Mouse (Mus musculus) cerebellum, postnatal 4 days (tissue): ENCODE measurements around the gene Vwa5b2.
A peak's percentile ranks its signal among the peaks of the same experiment; 100 is the strongest.

ENCODE experiments used
- DNase-seq, 2 experiments: peaks; one replicate each; pipeline ENCODE4 v3.0.0; 2022; ENCODE audit warnings: low spot score in 2 of 2, mixed read lengths in 1 of 2

The Vwa5b2 gene

DNA sequence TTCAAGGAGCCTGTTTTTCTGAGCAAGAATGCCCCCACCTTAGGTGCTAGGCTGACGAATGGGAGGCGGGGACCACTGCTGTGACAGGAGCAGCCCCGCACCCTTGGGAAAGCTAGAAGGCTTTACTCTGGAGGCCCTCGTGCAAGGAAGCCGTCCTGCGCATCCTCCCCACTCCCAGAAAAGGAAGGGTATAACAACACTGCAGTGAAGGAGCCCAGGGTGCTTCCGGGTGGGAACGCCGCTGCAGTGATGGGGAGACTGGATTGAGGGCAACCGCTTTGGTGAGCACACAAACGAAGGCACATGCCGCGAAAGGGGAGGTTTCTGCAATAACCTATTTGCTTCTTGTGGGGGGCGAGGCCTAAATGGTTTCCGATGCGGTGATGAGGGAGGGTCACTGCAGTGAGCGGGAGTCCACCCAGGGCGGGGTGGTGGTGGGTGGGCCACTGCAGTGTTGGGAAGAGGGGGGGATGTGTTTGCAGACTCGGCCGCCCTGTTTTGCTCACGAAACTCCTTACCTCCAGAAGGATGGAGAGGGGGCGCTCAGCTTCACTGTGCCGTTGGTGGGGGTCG lies at the start of gene Vwa5b2:
TSS of gene Vwa5b2 (plus strand) at position 106 of the 573 bp plus-strand sequence.
- peak in 1 of 2 experiments; percentile 19 for DNase-seq

- no peak for DNase-seq
Observed at GRCm38 (mm10) chr16:20539649-20540048, 49.6 kb upstream of the Vwa5b2 start.

DNA sequence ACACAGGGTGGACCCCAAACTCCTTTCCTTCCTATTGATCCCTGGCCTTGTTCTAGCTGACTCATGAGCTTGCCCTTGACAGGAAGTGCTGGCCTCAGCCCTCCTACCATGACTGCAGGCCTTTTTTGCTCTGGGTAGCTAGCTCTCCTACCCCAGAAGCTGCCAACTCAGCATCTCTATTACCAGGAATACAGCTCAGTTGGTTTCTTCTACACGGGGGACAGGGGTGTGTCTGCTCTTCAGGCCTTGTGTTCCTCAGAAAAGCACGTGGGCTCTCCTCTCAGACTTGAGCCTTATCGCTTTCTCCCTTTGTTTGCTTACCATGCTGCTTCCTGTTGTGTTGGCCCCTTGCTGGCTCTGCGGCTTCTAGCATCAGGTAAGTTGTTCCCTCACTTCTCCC lies 48.8 kb upstream of the Vwa5b2 start:
- DNase-seq = no peak

DNA sequence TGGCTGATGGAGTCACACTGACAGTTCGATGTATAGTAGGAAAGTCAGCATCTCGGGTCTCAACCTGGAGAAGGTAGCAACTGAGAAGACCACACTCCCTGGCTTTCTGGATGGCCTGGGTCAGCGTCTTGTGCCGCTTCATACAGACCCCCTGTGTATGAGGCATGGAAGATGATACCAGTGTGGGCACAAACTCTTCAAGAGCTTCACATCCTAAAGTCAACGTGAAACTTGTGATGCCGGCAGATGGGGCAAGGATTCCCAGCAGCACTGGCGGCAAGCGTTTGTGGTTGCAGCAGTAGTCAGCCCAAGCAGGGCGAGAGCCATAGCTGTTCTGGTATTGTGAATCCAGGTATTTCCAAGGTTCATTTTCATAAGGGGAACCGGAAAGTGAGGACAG lies 43.6 kb upstream of the Vwa5b2 start:
- no peak for DNase-seq

GRCm38 (mm10) chr16:20547423-20547822 lies 41.8 kb upstream of the Vwa5b2 start:
- no peak for DNase-seq

DNA sequence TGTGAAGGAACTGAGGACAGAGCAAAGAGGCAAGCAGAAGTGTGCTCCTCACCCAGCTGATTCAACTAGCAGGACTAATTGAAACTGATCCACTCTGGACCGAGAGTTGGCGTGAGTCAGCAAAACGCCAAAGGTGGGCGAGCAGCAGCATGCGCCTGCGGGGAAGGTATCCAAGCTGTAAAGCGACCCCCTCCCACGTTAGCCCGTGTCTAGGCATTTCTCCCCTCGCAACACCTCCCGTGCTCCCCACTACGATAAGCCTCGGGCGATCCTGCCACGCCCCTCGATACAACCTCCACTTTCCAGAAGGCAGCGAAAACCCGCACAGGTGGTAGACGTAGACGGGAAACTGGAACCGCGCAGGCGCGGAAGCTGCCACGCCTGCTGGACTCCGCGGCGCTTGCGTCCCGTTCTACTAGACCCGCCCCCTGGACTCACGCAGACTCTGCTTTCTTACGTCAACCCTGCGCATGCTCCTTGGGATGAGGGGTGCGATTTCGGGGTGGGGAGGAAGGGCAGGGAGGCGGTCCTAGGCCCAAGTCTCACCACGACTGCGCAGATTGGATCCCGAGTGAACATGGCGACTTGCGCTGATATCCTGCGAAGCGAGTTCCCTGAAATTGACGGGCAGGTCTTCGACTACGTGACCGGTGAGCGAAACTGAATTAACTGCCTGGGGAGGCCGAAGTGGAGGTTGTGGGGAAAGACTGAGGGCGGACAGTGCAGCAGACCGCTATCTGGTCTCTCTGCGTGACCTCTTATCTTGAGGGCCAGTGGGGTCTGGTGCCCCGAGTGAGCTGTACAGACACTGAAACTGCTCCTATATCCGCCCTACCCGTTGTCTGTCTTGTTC lies 40.9 kb upstream of the Vwa5b2 start, which contains the start of gene Abcf3:
TSS of gene Abcf3 (plus strand) at position 482 of the 853 bp plus-strand sequence.
- DNase-seq = peak; percentile 88 to 95

DNA sequence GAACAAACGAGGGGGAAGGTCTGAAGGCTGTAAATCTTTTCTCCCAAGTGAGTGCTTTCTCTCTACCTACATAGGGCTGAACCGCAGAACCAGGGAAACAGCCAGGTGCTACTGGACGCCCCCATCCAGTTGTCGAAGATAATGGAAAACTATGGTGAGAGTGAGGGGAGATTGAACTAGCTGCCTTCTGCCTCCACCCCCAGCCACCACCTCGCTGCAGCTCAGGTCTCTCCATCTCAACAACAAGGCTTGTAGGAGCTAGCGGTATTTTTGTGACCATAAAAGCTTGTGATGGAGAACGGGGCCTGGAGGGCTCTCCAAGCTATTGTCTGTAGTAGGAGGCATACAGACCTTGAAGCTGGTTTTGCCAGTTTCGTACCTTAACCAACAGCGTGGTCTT lies 40.1 kb upstream of the Vwa5b2 start:
- no peak for DNase-seq

DNA sequence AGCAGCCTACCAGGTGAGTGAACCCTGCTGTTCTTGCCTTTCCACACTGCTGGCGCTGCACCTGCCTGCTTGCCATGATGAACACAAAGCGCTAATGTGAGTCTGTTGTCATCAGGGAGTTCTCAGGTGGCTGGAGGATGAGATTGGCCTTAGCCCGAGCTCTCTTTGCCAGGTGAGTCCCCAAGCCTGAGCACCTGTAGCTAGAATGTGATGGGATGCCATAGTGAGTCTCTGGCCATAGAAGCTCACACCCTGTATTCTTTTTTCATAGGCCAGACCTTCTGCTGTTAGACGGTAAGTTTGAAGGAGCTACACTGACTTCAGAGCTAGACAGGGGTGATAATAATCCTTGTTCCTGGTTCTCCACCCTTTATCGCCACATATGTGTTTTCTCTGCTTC lies 37.6 kb upstream of the Vwa5b2 start:
- no peak for DNase-seq

DNA sequence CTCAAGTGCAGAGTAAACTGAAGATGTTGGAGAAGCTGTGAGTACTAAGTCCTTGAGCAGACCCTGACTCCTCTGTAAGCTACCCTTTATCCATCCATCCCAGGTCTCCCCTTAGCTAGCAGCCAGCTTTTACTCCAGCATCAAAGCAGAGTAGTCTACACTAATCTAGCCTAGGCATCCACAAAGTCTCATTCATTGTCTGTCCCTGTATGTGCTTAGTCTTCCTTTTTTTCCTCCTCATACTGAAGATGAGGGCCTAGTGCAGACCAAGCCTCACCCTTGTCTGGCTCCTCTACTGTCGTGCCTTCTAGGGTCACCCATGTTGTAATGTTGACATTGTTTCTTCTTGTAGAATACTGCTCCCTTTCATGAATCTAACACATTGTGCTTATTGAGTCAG lies 36.7 kb upstream of the Vwa5b2 start:
- DNase-seq = no peak

GRCm38 (mm10) chr16:20555000-20555399 lies 34.3 kb upstream of the Vwa5b2 start:
- no peak for DNase-seq

- no peak for DNase-seq
Observed at GRCm38 (mm10) chr16:20557381-20557780, 31.9 kb upstream of the Vwa5b2 start.

DNA sequence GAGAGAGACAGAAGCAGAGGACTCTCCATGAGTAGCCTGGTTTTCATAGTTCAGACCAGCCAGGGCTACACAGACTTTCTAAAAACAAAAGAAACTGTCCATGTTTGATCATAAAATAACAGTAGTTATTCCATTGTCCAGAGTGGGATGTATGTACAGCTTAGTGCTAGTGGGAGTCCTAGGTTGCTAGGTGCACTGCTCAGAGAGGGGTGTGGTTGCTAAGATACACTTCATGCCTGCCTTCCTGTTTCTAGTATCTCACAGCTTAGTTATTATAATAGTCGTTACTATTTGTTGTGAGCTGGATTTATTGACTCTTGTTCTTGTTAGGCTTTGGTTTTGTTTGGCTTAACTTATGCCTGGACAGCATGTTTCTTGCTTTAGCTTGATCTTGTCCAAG lies 24.2 kb upstream of the Vwa5b2 start:
- no peak for DNase-seq

- DNase-seq = peak in 1 of 2 experiments; percentile 66
Observed at GRCm38 (mm10) chr16:20589939-20590679, 838 bp downstream of the Vwa5b2 start.

GRCm38 (mm10) chr16:20590680-20591038 lies 1.4 kb downstream of the Vwa5b2 start:
- no peak for DNase-seq

GRCm38 (mm10) chr16:20591076-20591705 lies 1.9 kb downstream of the Vwa5b2 start:
- no peak for DNase-seq

DNA sequence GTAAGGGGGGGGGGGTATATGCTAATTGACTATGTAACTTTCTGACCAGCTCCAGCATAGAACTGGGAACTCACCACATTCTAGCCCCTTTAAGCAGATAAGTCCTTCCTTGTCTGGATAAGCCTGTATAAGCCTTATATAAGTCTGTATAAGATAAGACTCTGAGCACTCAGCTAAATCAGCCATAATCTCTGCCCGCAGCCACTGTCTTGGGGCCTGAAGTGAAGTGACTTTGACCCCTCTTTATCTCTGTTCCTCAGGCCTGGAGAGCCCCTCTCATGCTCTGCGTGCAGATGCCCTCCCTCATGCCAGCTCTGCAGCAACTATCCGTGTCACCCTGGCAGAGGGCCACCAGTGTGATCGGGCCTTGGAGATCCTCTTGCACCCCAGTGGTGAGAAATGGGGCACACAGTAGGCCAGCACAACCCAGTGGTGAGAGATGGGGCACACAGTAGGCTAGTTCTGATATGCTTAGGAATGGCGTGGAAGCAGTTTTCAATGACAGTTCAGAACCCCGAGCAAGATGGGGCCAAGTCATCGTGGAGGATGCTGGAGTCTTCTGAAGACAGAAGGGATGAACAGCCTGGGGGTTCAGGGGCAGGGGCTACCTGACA lies 5.9 kb downstream of the Vwa5b2 start:
- DNase-seq = no peak

- DNase-seq = no peak
Observed at GRCm38 (mm10) chr16:20595737-20596136, 6.5 kb downstream of the Vwa5b2 start.

DNA sequence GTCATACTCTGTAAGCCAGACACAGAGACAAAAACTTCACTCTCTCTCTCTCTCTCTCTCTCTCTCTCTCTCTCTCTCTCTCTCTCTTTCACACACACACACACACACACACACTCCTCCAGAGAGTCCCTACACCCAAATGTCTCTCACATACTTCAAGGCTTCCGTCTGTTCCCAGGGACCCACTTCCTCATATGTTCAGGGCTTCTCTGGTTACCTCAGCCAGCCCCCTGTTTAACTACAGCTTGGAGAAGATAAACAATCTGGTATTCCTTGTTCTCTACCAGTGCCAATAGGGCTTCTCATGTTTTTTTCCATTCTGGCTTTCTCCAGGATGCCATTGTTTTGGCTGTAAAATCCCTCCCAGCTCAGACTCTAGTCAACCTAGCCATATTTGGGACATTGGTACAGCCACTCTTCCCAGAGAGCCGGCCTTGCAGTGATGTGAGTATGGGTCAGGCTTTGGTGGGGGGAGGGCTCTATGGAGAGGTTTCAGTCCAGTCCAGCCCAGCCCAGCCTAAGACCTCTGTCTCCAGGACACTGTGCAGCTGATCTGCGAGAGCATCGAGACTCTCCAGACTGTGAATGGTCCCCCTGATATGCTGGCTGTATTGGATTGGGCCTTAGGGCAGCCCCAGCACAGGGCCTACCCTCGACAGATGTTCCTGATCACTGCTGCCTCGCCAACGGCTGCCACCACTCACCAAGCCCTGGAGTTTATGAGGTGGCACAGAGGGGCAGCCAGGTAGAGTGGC lies 7.6 kb downstream of the Vwa5b2 start:
- no peak for DNase-seq

DNA sequence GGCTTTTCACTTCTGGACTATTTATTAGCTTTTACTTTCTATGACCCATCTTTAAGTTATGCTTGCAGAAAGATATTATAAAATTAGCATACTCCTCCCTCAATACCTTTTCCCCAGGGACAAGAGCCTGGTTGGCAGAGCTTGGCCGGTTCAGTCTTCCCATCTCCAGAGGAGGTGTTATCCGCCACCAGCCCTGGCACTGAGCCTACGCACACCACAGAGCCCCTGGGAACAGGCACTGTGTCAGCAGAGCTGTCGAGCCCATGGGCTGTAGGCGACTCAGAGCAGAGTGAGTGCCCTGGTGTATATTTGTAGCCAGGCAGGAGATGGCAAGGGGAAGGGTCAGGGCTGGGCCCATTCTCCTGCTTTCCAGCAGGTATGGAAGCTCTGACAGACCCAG lies 11.2 kb downstream of the Vwa5b2 start:
- no peak for DNase-seq

DNA sequence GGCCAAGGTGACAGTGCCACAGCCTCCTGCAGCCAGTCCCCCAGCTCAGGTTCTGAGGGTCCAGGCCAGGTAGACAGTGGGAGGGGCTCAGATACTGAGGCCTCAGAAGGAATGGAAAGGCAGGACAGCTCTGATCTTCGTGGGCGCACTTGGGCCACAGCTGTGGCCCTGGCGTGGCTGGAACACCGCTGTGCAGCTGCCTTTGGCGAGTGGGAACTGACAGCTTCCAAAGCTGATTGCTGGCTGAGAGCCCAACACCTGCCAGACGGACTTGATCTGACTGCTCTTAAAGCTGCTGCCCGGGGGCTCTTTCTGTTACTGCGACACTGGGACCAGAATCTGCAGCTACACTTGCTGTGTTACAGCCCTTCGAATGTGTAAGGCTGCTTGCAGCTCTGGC lies 15.4 kb downstream of the Vwa5b2 start:
- DNase-seq = no peak
